Mouse (Mus musculus): Measurements from ENCODE around the gene Babam2. TPM values are rescaled to one million over a fixed set of nuclear protein-coding genes. Genes with fewer than 3 reads are reported as not detected.

Babam2 gene
- total RNA-seq, 2 experiments from 2014 or later: 39.5 to 45.2 TPM

DNA sequence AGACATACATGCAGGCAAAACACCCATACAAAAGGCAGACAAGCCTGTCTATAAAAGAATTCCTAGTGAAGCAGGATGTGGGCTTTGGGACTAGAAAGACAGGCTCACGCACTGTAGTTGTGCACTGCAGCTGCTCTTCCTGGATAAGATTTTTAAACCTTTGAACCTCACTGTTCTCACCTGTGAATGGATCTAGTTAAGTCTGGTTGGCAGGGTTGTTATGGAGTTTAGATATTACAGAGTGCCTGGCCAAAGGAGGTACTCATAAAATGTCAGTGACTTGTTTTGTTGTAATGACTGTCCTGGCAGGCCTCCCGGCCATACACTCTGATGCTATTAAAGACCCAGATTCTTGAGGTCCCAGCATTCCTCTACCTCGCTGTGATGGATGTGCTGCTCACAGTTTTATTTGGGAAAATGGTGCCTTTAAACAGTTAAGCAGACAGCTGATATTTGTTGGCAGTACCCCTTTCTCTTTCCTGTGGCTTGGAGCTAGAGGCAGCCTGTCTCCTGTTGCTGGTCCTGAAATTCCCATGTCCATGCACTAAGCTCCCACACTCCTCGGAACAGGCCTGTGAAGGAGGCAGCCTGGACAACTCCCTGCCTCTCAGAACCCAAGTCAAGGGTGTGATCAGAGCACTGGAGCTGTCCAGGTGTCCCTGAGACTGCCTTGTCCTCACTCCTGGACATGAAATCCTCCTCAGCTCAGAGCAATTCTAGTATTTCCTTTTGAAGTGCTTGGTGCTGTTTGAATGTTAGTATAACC lies 299.9 kb downstream of the Babam2 start:
- TF ChIP-seq CTCF (IDR thresholded peaks at IDR 0.05): no peak
- no peak overlapping the region for H3K4me3 ChIP-seq
- no peak for DNase-seq (ENCODE audit: extremely low spot score in 1 of 2, low spot score in 2 of 2)
- no peak overlapping the region for H3K27ac ChIP-seq
- intact Hi-C loops (cut with DNase I): no loop called here

DNA sequence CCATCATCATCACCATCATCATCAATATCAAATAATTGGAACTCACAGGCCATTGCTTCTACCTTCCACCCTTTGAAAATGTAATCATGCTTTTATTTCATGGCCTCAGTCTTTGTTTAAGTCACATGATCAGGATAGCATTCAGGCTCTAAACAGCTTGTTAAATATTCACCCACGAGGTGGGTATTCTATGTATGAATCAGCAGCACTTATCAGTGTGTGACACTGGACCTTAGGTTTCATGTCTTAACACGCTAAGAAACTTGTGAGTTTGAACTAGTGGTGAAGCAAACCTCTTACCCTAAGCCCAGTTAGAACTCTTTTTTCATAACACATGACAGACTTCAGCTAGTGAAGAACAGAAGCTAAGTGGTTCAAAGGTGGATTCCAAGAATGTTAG lies 301.3 kb downstream of the Babam2 start:
- no peak for TF ChIP-seq CTCF (IDR thresholded peaks at IDR 0.05)
- no peak overlapping the region for H3K4me3 ChIP-seq

DNA sequence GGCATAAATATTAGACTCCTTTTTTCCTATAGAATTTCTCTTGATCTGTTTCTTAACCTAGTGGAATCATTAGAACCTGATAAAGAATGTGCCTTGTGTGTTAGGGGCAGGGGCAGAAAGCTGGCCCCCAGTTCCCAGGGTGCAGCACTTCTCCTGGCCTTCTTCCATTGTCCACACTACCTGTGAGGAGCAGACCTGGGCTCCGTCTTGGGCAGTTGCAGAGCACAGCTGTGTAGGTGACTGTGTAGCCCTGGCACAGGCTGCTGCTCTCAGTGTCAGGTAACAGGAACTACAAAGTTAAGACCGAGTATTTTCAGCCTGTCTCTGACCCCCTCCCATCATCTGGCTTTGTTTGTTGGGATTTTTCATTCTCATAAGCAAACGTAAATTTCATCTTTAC lies 302.6 kb downstream of the Babam2 start:
- intact Hi-C loops (cut with DNase I): no loop called here
- Histone ChIP-seq H3K27ac (no peak overlapping the region), H3K4me3 (no peak overlapping the region)
- DNase-seq (ENCODE audit: extremely low spot score in 1 of 2, low spot score in 2 of 2): no peak
- no peak for TF ChIP-seq CTCF (IDR thresholded peaks at IDR 0.05)

More for the DNA sequence above, 301.3 kb downstream of the Babam2 start:
- intact Hi-C loops (cut with DNase I): no loop called here
- no peak for DNase-seq (ENCODE audit: extremely low spot score in 1 of 2, low spot score in 2 of 2)
- H3K27ac ChIP-seq: no peak overlapping the region

DNA sequence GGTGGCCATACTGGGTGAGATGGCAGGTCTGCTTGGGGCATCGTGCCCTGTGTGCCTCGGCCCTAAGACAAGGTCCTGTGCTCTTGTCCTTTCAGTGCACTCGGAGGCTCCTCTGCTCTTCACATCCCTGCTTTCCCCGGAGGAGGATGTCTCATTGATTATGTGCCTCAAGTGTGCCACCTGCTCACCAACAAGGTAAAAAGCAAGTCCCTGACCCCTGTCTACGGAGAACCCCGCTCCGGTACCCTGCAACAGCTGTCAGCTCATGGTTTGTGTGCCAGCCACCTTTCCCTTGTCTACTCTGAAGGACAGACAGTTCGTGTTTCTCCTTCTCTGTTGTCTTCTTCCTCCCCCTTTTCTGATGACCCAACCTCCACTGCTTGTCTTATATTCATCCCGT lies 303.8 kb downstream of the Babam2 start:
- DNase-seq (ENCODE audit: extremely low spot score in 1 of 2, low spot score in 2 of 2): no peak
- Histone ChIP-seq H3K4me3 (no peak overlapping the region), H3K27ac (no peak overlapping the region)
- intact Hi-C loops (cut with DNase I): no loop called here
- no peak for TF ChIP-seq CTCF (IDR thresholded peaks at IDR 0.05)

DNA sequence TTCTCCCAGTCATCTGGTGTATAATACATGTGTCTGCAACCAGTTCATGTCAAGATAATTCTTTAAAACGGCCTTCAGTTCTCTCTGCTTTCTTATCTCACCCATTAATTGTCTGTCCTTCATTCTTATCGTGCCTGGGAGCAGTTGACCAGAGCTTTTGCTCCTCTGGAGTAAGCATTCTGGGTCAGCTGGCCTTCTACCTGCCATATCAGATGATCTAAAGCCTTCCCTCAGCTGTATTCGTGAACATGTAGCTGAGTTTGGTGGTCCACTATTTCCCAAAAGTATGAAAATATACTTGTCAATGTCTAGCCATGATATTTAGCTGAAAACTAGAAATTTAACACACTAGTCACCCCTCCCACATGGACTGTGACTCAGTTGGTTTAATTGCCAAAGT lies 304.3 kb downstream of the Babam2 start:
- no peak for DNase-seq (ENCODE audit: extremely low spot score in 1 of 2, low spot score in 2 of 2)
- no peak overlapping the region for H3K27ac ChIP-seq
- TF ChIP-seq CTCF (IDR thresholded peaks at IDR 0.05): no peak
- no peak overlapping the region for H3K4me3 ChIP-seq
- intact Hi-C loops (cut with DNase I): no loop called here

DNA sequence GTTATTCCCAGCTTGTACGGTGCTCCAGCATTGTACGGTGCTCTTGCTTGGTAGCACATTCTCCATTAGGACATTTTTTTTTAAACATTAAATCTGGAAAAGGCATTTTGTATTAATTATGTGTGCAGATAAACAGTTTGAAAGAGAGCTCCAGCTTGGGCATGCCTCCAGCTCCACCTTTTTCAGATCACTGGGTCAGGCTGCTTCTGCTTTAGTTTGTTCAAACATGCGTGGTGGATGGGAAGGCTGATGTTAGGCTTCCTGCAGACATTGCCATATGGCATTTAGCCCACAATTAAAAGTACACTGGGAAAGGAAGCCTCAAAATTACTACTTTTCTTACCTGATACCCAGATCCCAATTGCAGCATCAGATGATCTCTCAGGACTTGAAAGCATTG lies 310.9 kb downstream of the Babam2 start:
- no peak for DNase-seq (ENCODE audit: extremely low spot score in 1 of 2, low spot score in 2 of 2)
- Histone ChIP-seq H3K4me3 (no peak overlapping the region), H3K27ac (no peak overlapping the region)
- no peak for TF ChIP-seq CTCF (IDR thresholded peaks at IDR 0.05)
- intact Hi-C loops (cut with DNase I): no loop called here

DNA sequence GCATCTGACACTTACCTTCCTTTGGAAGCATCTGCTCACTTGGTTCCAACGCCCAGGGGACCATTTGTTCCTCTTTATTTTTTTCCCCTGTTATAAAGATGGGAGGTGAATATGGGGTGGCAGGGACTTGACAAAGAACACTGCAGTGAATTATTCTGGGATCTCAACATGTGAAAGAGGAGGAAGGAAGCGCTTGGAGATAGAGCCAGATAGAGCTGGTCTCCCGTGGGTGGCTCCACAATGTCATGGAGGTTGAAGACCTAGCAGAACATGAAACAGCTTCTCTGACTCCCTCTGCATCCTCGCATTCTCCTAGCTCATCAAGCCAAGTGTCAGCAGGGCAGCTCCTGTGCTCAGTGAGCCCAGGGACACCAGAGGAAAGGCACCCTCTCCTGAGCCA lies 312.6 kb downstream of the Babam2 start:
- TF ChIP-seq CTCF (IDR thresholded peaks at IDR 0.05): no peak
- H3K4me3 ChIP-seq: no peak overlapping the region
- H3K27ac ChIP-seq: peak overlapping the region; percentile 36
- intact Hi-C loops (cut with DNase I): no loop called here
- DNase-seq (ENCODE audit: extremely low spot score in 1 of 2, low spot score in 2 of 2): no peak

DNA sequence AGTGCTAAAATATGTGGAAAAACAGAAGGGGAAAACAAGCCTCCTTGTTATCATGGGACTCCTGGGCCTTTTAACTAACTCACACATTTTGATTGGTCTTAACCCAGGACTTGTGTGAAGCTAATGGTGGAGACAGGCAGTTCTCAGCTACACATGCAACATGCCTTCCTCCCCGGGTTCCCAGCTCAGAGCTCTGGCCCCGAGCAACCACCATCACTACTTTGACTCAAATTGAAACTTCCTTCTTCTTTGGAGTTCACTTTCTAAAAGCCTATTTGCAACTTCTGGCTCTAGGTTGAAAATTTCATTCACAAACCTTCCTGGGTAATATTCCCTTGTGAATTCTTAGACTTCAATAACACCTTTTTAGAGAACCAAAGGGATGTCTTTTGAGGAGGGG lies 315.6 kb downstream of the Babam2 start:
- no peak overlapping the region for H3K27ac ChIP-seq
- no peak for DNase-seq (ENCODE audit: extremely low spot score in 1 of 2, low spot score in 2 of 2)
- TF ChIP-seq CTCF (IDR thresholded peaks at IDR 0.05): no peak
- H3K4me3 ChIP-seq: no peak overlapping the region
- intact Hi-C loops (cut with DNase I): no loop called here

DNA sequence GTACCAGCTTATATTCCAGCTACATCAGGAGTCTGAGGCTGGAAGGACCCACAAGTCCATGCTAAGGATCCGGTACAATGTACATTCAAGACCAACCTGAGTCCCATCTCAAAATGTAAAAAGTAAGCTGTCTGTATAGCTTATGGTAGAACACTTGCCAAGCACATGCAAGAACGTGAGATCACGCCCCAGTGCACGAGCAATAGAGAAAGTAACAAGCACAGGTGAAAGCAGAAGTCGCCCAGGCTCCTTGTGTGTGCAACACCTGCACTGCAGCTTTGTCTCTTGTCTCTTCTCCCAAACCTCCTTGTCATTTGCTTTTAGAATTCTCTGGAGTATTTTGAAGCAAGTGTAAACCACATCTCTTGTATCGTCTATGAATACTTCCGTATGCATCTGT lies 317.3 kb downstream of the Babam2 start:
- no peak overlapping the region for H3K4me3 ChIP-seq
- no peak for DNase-seq (ENCODE audit: extremely low spot score in 1 of 2, low spot score in 2 of 2)
- no peak for TF ChIP-seq CTCF (IDR thresholded peaks at IDR 0.05)
- intact Hi-C loops (cut with DNase I): no loop called here
- H3K27ac ChIP-seq: no peak overlapping the region

DNA sequence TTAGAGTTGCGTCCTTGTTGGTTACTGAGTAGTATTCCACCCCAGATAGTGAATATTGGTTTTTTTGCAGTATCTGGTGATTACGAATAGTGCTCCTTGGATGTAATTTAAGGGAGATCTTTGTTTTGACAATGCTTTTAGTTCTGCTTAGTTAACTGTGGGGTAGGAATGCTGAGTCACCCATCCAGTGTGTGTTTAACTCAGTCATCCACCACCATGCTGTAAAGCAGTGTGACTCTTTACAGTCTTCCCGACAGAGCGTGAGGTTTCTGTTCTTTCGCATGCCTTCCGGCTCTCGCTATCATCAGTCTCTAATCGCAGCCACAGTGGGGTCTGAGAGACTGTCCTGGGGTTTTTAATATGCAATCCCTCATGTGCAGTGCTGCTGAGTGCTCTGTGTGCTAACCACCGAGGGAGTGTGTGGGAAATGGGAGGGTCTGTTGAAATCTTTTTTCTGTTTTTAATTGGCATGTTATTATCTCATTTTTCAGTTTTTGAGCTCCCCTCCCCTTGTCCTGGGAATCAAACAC lies 318.5 kb downstream of the Babam2 start:
- H3K4me3 ChIP-seq: no peak overlapping the region
- no peak for DNase-seq (ENCODE audit: extremely low spot score in 1 of 2, low spot score in 2 of 2)
- H3K27ac ChIP-seq: no peak overlapping the region
- intact Hi-C loops (cut with DNase I): no loop called here
- TF ChIP-seq CTCF (IDR thresholded peaks at IDR 0.05): no peak

DNA sequence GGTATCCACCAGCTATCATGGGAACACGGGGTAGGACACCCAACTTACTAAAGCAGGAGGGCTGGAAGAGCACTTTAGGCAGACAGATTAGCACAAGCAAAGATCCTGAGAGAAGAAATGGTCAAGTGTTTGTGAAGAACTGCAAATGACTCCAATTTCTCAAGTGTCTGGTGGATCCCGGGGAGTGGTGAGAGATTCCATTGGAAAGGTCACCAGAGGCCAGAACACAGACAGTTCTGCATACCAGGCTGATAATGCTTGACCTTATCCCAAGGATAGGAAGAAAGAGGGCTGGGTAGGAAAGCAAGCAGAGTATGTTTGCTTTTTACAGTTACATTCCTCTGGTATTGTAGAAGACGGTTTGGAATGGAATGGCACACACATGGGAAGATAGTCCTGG lies 320.2 kb downstream of the Babam2 start:
- intact Hi-C loops (cut with DNase I): no loop called here
- DNase-seq (ENCODE audit: extremely low spot score in 1 of 2, low spot score in 2 of 2): no peak
- no peak for TF ChIP-seq CTCF (IDR thresholded peaks at IDR 0.05)
- no peak overlapping the region for H3K27ac ChIP-seq
- no peak overlapping the region for H3K4me3 ChIP-seq

DNA sequence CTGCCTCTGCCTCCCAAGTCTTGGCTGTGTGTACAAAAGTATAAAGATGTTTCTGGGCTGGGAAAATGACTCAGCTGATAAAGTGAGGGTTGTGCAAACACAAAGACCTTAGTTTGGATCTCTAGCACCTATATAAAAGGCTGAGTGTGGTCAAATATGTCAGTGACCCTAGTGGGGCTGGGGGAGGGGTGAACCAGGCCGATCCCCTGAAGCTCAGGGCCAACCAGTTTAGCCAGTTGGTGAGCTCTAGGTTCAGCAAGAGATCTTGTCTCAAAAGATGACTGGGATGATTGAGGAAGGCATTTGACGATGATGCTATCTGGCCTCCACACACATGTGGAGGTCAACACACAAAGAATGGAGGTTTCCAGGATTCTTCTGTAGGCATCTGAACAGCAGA lies 320.8 kb downstream of the Babam2 start:
- intact Hi-C loops (cut with DNase I): no loop called here
- H3K4me3 ChIP-seq: no peak overlapping the region
- no peak for TF ChIP-seq CTCF (IDR thresholded peaks at IDR 0.05)
- no peak overlapping the region for H3K27ac ChIP-seq
- DNase-seq (ENCODE audit: extremely low spot score in 1 of 2, low spot score in 2 of 2): no peak

DNA sequence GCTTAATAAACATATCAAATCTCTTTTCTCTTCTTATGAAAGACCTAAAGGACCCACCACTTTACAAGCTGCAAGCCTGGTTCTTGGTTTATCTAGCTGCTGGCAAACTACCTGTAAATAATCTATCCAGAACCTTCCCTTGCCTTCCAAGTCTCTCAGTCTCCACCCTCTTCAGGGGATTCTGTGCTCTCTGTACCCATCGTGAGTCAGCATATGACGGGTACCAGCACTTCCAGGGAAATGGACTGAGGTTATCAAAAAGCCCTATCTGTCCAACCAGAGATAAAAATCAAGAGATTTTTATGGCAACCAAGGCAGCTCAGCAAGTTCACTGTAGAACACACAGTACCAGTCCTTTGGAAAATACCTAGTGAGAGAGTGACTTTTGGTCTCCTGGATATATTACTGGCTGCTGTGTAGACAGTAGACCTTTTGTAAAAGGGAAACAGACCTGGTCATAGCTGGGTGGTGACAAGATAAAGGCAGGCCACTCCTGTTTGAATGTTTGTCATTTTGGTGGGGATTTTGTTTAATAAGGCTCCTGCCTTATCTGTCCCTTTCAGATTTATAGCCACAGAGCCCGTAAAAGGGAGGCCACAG lies 332.4 kb downstream of the Babam2 start:
- DNase-seq (ENCODE audit: extremely low spot score in 1 of 2, low spot score in 2 of 2): no peak
- intact Hi-C loops (cut with DNase I): no loop called here
- TF ChIP-seq CTCF (IDR thresholded peaks at IDR 0.05): no peak
- Histone ChIP-seq H3K27ac (no peak overlapping the region), H3K4me3 (no peak overlapping the region)

Data from left cerebral cortex, adult 2 months (tissue).